Mouse (Mus musculus) liver, embryonic 11.5 days (tissue): ENCODE results near the gene Litaf. TPM values are rescaled to one million over a fixed set of nuclear protein-coding genes. Genes with fewer than 3 reads are reported as not detected.
"Not testable (repeated sequence)": the region's sequence is repeated elsewhere in the genome, so short reads cannot be mapped to it uniquely, and the experiment has no call there.

ENCODE experiments used
- ATAC-seq: fragments of 200-750 bp; cut with Nextera tagmentation; replicated peaks from 2 replicates; pipeline ENCODE4 v1.8.0; 2017; ENCODE audit warnings: moderate number of reproducible peaks, mild to moderate bottlenecking, moderate TSS enrichment, moderate library complexity; ENCODE audit not compliant: low FRiP score
- DNase-seq: peaks from one replicate; pipeline ENCODE4 v3.0.0-alpha.2; 2017; ENCODE audit warnings: low spot score
- H3K27ac ChIP-seq: fragments of 300-500 bp; sonication (generic); 2 replicates; pipeline ENCODE4 v1.5.1; 2014; ENCODE audit warnings: mild to moderate bottlenecking, low read depth, low read length, control low read depth
- H3K27me3 ChIP-seq: fragments of 300-500 bp; sonication (generic); replicated peaks from 2 replicates; pipeline ENCODE4 v1.6.1; 2014; ENCODE audit warnings: low read length, mixed read lengths; ENCODE audit not compliant: control insufficient read depth, insufficient read depth
- H3K36me3 ChIP-seq: fragments of 300-500 bp; sonication (generic); 2 replicates; pipeline ENCODE4 v1.6.1; 2014; ENCODE audit warnings: mild to moderate bottlenecking, low read length, moderate library complexity, mixed read lengths; ENCODE audit not compliant: control insufficient read depth, insufficient read depth
- H3K4me1 ChIP-seq: fragments of 300-500 bp; sonication (generic); replicated peaks from 2 replicates; pipeline ENCODE4 v1.6.1; 2014; ENCODE audit warnings: low read length, mixed read lengths; ENCODE audit not compliant: control insufficient read depth, insufficient read depth
- H3K4me2 ChIP-seq: fragments of 300-500 bp; sonication (generic); 2 replicates; pipeline ENCODE4 v1.6.1; 2014; ENCODE audit warnings: mild to moderate bottlenecking, control low read depth, moderate library complexity
- H3K4me3 ChIP-seq: fragments of 300-500 bp; sonication (generic); 2 replicates; pipeline ENCODE4 v1.5.1; 2014; ENCODE audit warnings: low read depth, low read length, control low read depth
- H3K9ac ChIP-seq: fragments of 300-500 bp; sonication (generic); 2 replicates; pipeline ENCODE4 v1.6.1; 2014; ENCODE audit warnings: low read depth, low read length, control low read depth
- H3K9me3 ChIP-seq: fragments of 300-500 bp; sonication (generic); 2 replicates; pipeline ENCODE4 v1.6.1; 2016; ENCODE audit warnings: low read length, inconsistent platforms, mixed read lengths; ENCODE audit not compliant: control insufficient read depth
- WGBS: fragments of 180-500 bp; shearing (Covaris S2); extraction: QIAGEN DNeasy Blood & Tissue Kit; methylation state at CpG from one replicate; pipeline ENCODE4 v1.1.7; 2014; 5-methylcytosine and 5-hydroxymethylcytosine counted together
- polyA plus RNA-seq: library from polyadenylated mRNA; unstranded; fragments of >200 nt; fragmentation: Nextera tagmentation; extraction: Ambion mirVana; gene quantifications from 2 replicates; pipeline ENCODE4 v1.2.1, GENCODE M21; 2014

Litaf gene
- polyA plus RNA-seq, 1 experiment from 2014 or later = 53.6 TPM

- Histone ChIP-seq H3K36me3 (no peaks in the 10 kb centered on the region), H3K4me2 (no peak overlapping the region), H3K4me1 (no peaks in the 10 kb centered on the region), H3K27me3 (no peaks in the 10 kb centered on the region), H3K9me3 (no peaks in the 10 kb centered on the region), H3K9ac (no peak overlapping the region), H3K4me3 (no peak overlapping the region), H3K27ac (no peak overlapping the region)
- WGBS = 72% methylated on average over 3 of the region's 3 CpGs
- ATAC-seq (no peak), DNase-seq (no peak)
These were observed 41.1 kb downstream of the Litaf start for GRCm38 (mm10) chr16:11024841-11025240.

- no peak for DNase-seq
- no peaks in the 10 kb centered on the region for H3K9me3 ChIP-seq
- no peak for ATAC-seq
- no peak overlapping the region for H3K4me2 ChIP-seq
- H3K4me1 ChIP-seq = no peaks in the 10 kb centered on the region
- no peaks in the 10 kb centered on the region for H3K36me3 ChIP-seq
- no peak overlapping the region for H3K9ac ChIP-seq
- H3K4me3 ChIP-seq = no peak overlapping the region
- no peaks in the 10 kb centered on the region for H3K27me3 ChIP-seq
- WGBS = 76% methylated on average over 5 of the region's 5 CpGs
- H3K27ac ChIP-seq = no peak overlapping the region
These were observed 42.3 kb downstream of the Litaf start for GRCm38 (mm10) chr16:11023618-11024017.

GRCm38 (mm10) chr16:11022113-11022489 is 43.9 kb downstream of the Litaf start:
- H3K4me2 ChIP-seq = no peak overlapping the region
- no peaks in the 10 kb centered on the region for H3K36me3 ChIP-seq
- no peak overlapping the region for H3K4me3 ChIP-seq
- DNase-seq (no peak), ATAC-seq (no peak)
- no peaks in the 10 kb centered on the region for H3K27me3 ChIP-seq
- no peak overlapping the region for H3K27ac ChIP-seq
- no peak overlapping the region for H3K9ac ChIP-seq
- 81% methylated on average over 4 of the region's 4 CpGs for WGBS
- 0 out of 2 replicates have a peak, but pooled peaks cover 2% of the 10 kb centered on the region for H3K4me1 ChIP-seq
- no peaks in the 10 kb centered on the region for H3K9me3 ChIP-seq

GRCm38 (mm10) chr16:11021403-11022112 is 44.4 kb downstream of the Litaf start:
- Histone ChIP-seq H3K27me3 (no peaks in the 10 kb centered on the region), H3K4me2 (no peak overlapping the region), H3K27ac (no peak overlapping the region), H3K4me1 (0 out of 2 replicates have a peak, but pooled peaks cover 2% of the 10 kb centered on the region), H3K9me3 (no peaks in the 10 kb centered on the region), H3K9ac (no peak overlapping the region), H3K36me3 (no peaks in the 10 kb centered on the region), H3K4me3 (no peak overlapping the region)
- ATAC-seq = no peak
- WGBS = 68% methylated on average over 3 of the region's 3 CpGs
- DNase-seq = no peak

- Histone ChIP-seq H3K36me3 (no peaks in the 10 kb centered on the region), H3K4me3 (no peak overlapping the region), H3K4me1 (0 out of 2 replicates have a peak, but pooled peaks cover 2% of the 10 kb centered on the region), H3K9me3 (no peaks in the 10 kb centered on the region), H3K9ac (no peak overlapping the region), H3K4me2 (no peak overlapping the region), H3K27ac (no peak overlapping the region), H3K27me3 (no peaks in the 10 kb centered on the region)
- WGBS = 48% methylated on average over 11 of the region's 11 CpGs
- DNase-seq = no peak
- ATAC-seq = no peak
These were observed 48.0 kb downstream of the Litaf start for GRCm38 (mm10) chr16:11017807-11018595.

GRCm38 (mm10) chr16:11016353-11016752 is 49.6 kb downstream of the Litaf start:
- H3K27me3 ChIP-seq = no peaks in the 10 kb centered on the region
- no peak overlapping the region for H3K4me2 ChIP-seq
- no peak overlapping the region for H3K4me3 ChIP-seq
- H3K27ac ChIP-seq = no peak overlapping the region
- no peak overlapping the region for H3K9ac ChIP-seq
- ATAC-seq (no peak), DNase-seq (no peak)
- 0 out of 2 replicates have a peak, but pooled peaks cover 7% of the 10 kb centered on the region for H3K4me1 ChIP-seq
- WGBS = 69% methylated on average over 4 of the region's 4 CpGs
- H3K9me3 ChIP-seq = no peaks in the 10 kb centered on the region
- H3K36me3 ChIP-seq = no peaks in the 10 kb centered on the region

- DNase-seq (no peak), ATAC-seq (no peak)
- peaks cover 9% of the 10 kb centered on the region; the same call in 1 of the 2 replicates for H3K4me1 ChIP-seq
- 84% methylated on average over 3 of the region's 3 CpGs for WGBS
- no peaks in the 10 kb centered on the region for H3K36me3 ChIP-seq
- no peak overlapping the region for H3K27ac ChIP-seq
- no peak overlapping the region for H3K4me2 ChIP-seq
- no peaks in the 10 kb centered on the region for H3K9me3 ChIP-seq
- no peak overlapping the region for H3K4me3 ChIP-seq
- no peak overlapping the region for H3K9ac ChIP-seq
- H3K27me3 ChIP-seq = no peaks in the 10 kb centered on the region
These were observed 51.5 kb downstream of the Litaf start for GRCm38 (mm10) chr16:11014407-11014806.

- not testable (repeated sequence) for H3K27me3 ChIP-seq, H3K9ac ChIP-seq, DNase-seq, H3K27ac ChIP-seq, H3K4me2 ChIP-seq, ATAC-seq, H3K9me3 ChIP-seq, H3K36me3 ChIP-seq, H3K4me3 ChIP-seq
- 90% methylated on average over 10 of the region's 19 CpGs for WGBS
- H3K4me1 ChIP-seq = peaks cover 13% of the 10 kb centered on the region; the same call in 1 of the 2 replicates
These were observed 52.4 kb downstream of the Litaf start for GRCm38 (mm10) chr16:11013464-11014147.
